Mouse (Mus musculus): ENCODE data around the gene B4galt4. TPM values are rescaled to one million over a fixed set of nuclear protein-coding genes. Genes with fewer than 3 reads are reported as not detected.

Gene B4galt4
- polyA plus RNA-seq, 1 experiment from 2014 or later = 2.9 TPM

DNA sequence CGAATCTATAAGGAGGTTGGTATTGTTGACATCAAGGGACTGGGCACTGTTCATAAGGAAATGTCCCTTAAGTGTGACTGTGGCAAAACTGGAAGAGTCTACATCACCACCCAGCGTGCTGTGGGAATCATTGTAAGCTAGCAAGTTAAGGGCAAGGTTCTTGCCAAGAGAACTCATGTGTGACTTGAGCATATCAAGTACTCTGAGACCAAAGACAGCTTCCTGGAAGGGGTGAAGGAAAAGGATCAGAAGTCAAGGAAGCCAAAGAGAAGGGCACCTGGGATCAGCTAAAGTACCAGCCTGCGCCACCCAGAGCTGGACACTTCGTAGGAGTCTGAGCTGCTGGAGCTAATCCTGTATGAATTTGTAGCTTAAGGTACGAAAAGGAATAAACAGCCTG lies 18.2 kb downstream of the B4galt4 start:
- peaks cover 2% of the 10 kb centered on the region; the same call in 1 of the 2 replicates for H3K4me1 ChIP-seq (ENCODE audit: control insufficient read depth, low read depth, low read length)
- H3K27ac ChIP-seq (ENCODE audit: low read length) = no peak overlapping the region
- no peak for ATAC-seq (ENCODE audit: low read depth)
- WGBS (ENCODE audit: insufficient replicate concordance) = 59% methylated on average over 5 of the region's 5 CpGs
- no peaks in the 10 kb centered on the region for H3K36me3 ChIP-seq (ENCODE audit: control insufficient read depth, insufficient read depth)
- no peaks in the 10 kb centered on the region for H3K9me3 ChIP-seq (replicated peaks; ENCODE audit: control insufficient read depth, low read length)
- H3K4me3 ChIP-seq (ENCODE audit: low read depth, low read length) = no peak overlapping the region
- H3K27me3 ChIP-seq (ENCODE audit: control insufficient read depth, insufficient read depth, low read depth, low read length) = no peaks in the 10 kb centered on the region
- H3K4me2 ChIP-seq (ENCODE audit: low read depth, low read length) = no peak overlapping the region
- H3K9ac ChIP-seq (ENCODE audit: low read depth, low read length) = no peak overlapping the region

DNA sequence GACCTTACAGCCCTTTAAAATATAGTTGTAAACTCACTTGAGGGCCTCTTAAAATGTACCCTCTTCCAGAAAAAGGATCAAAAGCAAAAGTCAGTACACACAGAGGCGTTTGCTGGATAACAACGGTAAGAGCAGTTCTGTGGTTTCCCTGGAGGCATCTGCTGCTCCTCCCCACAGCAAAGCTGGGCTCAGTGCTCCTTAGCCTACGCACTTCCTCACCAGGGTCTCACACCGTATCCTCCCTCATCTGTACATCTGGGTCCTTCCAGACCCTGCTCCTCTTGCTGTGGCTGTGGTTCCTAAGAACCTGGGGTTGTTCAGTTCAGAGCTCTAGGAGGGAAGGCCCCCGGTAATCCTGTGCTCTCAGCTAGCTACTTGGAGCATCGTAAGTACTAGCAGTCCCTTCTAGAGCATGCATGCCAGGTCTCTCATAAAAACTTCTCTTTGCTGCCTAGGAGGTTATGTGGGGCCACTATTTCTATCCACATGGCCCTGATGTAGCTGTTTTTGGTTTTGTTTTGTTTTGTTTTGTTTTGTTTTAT lies 18.8 kb downstream of the B4galt4 start:
- no peaks in the 10 kb centered on the region; the same call in 1 of the 2 replicates for H3K4me1 ChIP-seq (ENCODE audit: control insufficient read depth, low read depth, low read length)
- ATAC-seq (ENCODE audit: low read depth) = no peak
- no peaks in the 10 kb centered on the region for H3K9me3 ChIP-seq (replicated peaks; ENCODE audit: control insufficient read depth, low read length)
- no peak overlapping the region for H3K9ac ChIP-seq (ENCODE audit: low read depth, low read length)
- no peak overlapping the region for H3K4me3 ChIP-seq (ENCODE audit: low read depth, low read length)
- 24% methylated on average over 6 of the region's 6 CpGs for WGBS (ENCODE audit: insufficient replicate concordance)
- H3K4me2 ChIP-seq (ENCODE audit: low read depth, low read length) = no peak overlapping the region
- H3K36me3 ChIP-seq (ENCODE audit: control insufficient read depth, insufficient read depth) = no peaks in the 10 kb centered on the region
- no peaks in the 10 kb centered on the region for H3K27me3 ChIP-seq (ENCODE audit: control insufficient read depth, insufficient read depth, low read depth, low read length)
- no peak overlapping the region for H3K27ac ChIP-seq (ENCODE audit: low read length)

- Histone ChIP-seq H3K9ac (ENCODE audit: low read depth, low read length) (no peak overlapping the region), H3K4me1 (ENCODE audit: control insufficient read depth, low read depth, low read length) (no peaks in the 10 kb centered on the region), H3K9me3 (replicated peaks; ENCODE audit: control insufficient read depth, low read length) (no peaks in the 10 kb centered on the region), H3K4me2 (ENCODE audit: low read depth, low read length) (no peak overlapping the region), H3K27me3 (ENCODE audit: control insufficient read depth, insufficient read depth, low read depth, low read length) (no peaks in the 10 kb centered on the region), H3K36me3 (ENCODE audit: control insufficient read depth, insufficient read depth) (no peaks in the 10 kb centered on the region), H3K4me3 (ENCODE audit: low read depth, low read length) (no peak overlapping the region), H3K27ac (ENCODE audit: low read length) (no peak overlapping the region)
- 68% methylated on average over 5 of the region's 5 CpGs for WGBS (ENCODE audit: insufficient replicate concordance)
- ATAC-seq (ENCODE audit: low read depth) = no peak
These were observed 19.9 kb downstream of the B4galt4 start for GRCm38 (mm10) chr16:38761972-38762371.

GRCm38 (mm10) chr16:38762401-38762800 lies 20.3 kb downstream of the B4galt4 start:
- Histone ChIP-seq H3K27me3 (ENCODE audit: control insufficient read depth, insufficient read depth, low read depth, low read length) (no peaks in the 10 kb centered on the region), H3K9me3 (replicated peaks; ENCODE audit: control insufficient read depth, low read length) (no peaks in the 10 kb centered on the region), H3K9ac (ENCODE audit: low read depth, low read length) (no peak overlapping the region), H3K27ac (ENCODE audit: low read length) (no peak overlapping the region), H3K36me3 (ENCODE audit: control insufficient read depth, insufficient read depth) (no peaks in the 10 kb centered on the region), H3K4me3 (ENCODE audit: low read depth, low read length) (no peak overlapping the region), H3K4me2 (ENCODE audit: low read depth, low read length) (no peak overlapping the region), H3K4me1 (ENCODE audit: control insufficient read depth, low read depth, low read length) (no peaks in the 10 kb centered on the region)
- ATAC-seq (ENCODE audit: low read depth) = no peak
- WGBS (ENCODE audit: insufficient replicate concordance) = 74% methylated on average over 8 of the region's 8 CpGs

GRCm38 (mm10) chr16:38763508-38763907 lies 21.4 kb downstream of the B4galt4 start:
- no peak overlapping the region for H3K4me3 ChIP-seq (ENCODE audit: low read depth, low read length)
- no peak overlapping the region for H3K9ac ChIP-seq (ENCODE audit: low read depth, low read length)
- H3K4me2 ChIP-seq (ENCODE audit: low read depth, low read length) = no peak overlapping the region
- H3K4me1 ChIP-seq (ENCODE audit: control insufficient read depth, low read depth, low read length) = no peaks in the 10 kb centered on the region
- WGBS (ENCODE audit: insufficient replicate concordance) = 34% methylated on average over 4 of the region's 4 CpGs
- H3K27ac ChIP-seq (ENCODE audit: low read length) = peak overlapping the region; percentile 37; the same call in 1 of the 2 replicates
- no peaks in the 10 kb centered on the region for H3K9me3 ChIP-seq (replicated peaks; ENCODE audit: control insufficient read depth, low read length)
- ATAC-seq (ENCODE audit: low read depth) = peak; percentile 45; the same call in 1 of the 2 replicates
- H3K27me3 ChIP-seq (ENCODE audit: control insufficient read depth, insufficient read depth, low read depth, low read length) = no peaks in the 10 kb centered on the region
- H3K36me3 ChIP-seq (ENCODE audit: control insufficient read depth, insufficient read depth) = no peaks in the 10 kb centered on the region

GRCm38 (mm10) chr16:38766671-38767070 lies 24.6 kb downstream of the B4galt4 start:
- Histone ChIP-seq H3K27ac (ENCODE audit: low read length) (no peak overlapping the region), H3K9ac (ENCODE audit: low read depth, low read length) (no peak overlapping the region), H3K27me3 (ENCODE audit: control insufficient read depth, insufficient read depth, low read depth, low read length) (no peaks in the 10 kb centered on the region), H3K9me3 (replicated peaks; ENCODE audit: control insufficient read depth, low read length) (no peaks in the 10 kb centered on the region), H3K36me3 (ENCODE audit: control insufficient read depth, insufficient read depth) (no peaks in the 10 kb centered on the region), H3K4me1 (ENCODE audit: control insufficient read depth, low read depth, low read length) (no peaks in the 10 kb centered on the region), H3K4me3 (ENCODE audit: low read depth, low read length) (no peak overlapping the region), H3K4me2 (ENCODE audit: low read depth, low read length) (no peak overlapping the region)
- no peak for ATAC-seq (ENCODE audit: low read depth)
- WGBS (ENCODE audit: insufficient replicate concordance) = 42% methylated on average over 3 of the region's 3 CpGs

- 60% methylated on average over 8 of the region's 8 CpGs for WGBS (ENCODE audit: insufficient replicate concordance)
- H3K4me3 ChIP-seq (ENCODE audit: low read depth, low read length) = no peak overlapping the region
- no peak overlapping the region for H3K4me2 ChIP-seq (ENCODE audit: low read depth, low read length)
- no peak overlapping the region for H3K27ac ChIP-seq (ENCODE audit: low read length)
- no peaks in the 10 kb centered on the region; the same call in 1 of the 2 replicates for H3K27me3 ChIP-seq (ENCODE audit: control insufficient read depth, insufficient read depth, low read depth, low read length)
- H3K36me3 ChIP-seq (ENCODE audit: control insufficient read depth, insufficient read depth) = no peaks in the 10 kb centered on the region
- H3K4me1 ChIP-seq (ENCODE audit: control insufficient read depth, low read depth, low read length) = no peaks in the 10 kb centered on the region
- H3K9ac ChIP-seq (ENCODE audit: low read depth, low read length) = no peak overlapping the region
- no peak for ATAC-seq (ENCODE audit: low read depth)
- no peaks in the 10 kb centered on the region for H3K9me3 ChIP-seq (replicated peaks; ENCODE audit: control insufficient read depth, low read length)
These were observed 25.7 kb downstream of the B4galt4 start for GRCm38 (mm10) chr16:38767761-38768160.

- no peak overlapping the region for H3K4me3 ChIP-seq (ENCODE audit: low read depth, low read length)
- no peak for ATAC-seq (ENCODE audit: low read depth)
- no peaks in the 10 kb centered on the region; the same call in 1 of the 2 replicates for H3K27me3 ChIP-seq (ENCODE audit: control insufficient read depth, insufficient read depth, low read depth, low read length)
- H3K4me2 ChIP-seq (ENCODE audit: low read depth, low read length) = no peak overlapping the region
- no peak overlapping the region for H3K27ac ChIP-seq (ENCODE audit: low read length)
- no peaks in the 10 kb centered on the region for H3K9me3 ChIP-seq (replicated peaks; ENCODE audit: control insufficient read depth, low read length)
- WGBS (ENCODE audit: insufficient replicate concordance) = 65% methylated on average over 8 of the region's 8 CpGs
- no peaks in the 10 kb centered on the region for H3K4me1 ChIP-seq (ENCODE audit: control insufficient read depth, low read depth, low read length)
- H3K9ac ChIP-seq (ENCODE audit: low read depth, low read length) = no peak overlapping the region
- no peaks in the 10 kb centered on the region for H3K36me3 ChIP-seq (ENCODE audit: control insufficient read depth, insufficient read depth)
These were observed 26.3 kb downstream of the B4galt4 start for GRCm38 (mm10) chr16:38768386-38768785.

DNA sequence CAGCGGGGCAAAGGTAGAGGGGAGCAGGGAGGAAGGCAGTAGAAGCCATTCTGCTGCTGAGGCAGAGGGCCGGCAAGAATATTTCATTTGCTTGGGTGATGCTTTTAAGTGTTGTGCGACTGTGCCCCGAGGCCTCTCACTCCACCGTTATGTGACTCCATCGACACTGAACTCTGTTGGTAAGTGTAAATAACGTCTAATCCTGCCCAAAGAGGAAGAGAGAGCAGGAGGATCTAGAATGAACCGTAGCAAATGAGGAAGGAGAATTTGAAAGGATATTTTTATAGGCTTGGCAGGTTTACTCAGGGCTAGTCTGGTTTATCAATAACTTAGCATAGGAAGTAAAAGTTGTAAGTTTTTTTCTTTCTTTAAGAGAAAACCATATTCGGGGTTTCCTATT lies 27.5 kb downstream of the B4galt4 start:
- no peaks in the 10 kb centered on the region for H3K4me1 ChIP-seq (ENCODE audit: control insufficient read depth, low read depth, low read length)
- ATAC-seq (ENCODE audit: low read depth) = no peak
- H3K36me3 ChIP-seq (ENCODE audit: control insufficient read depth, insufficient read depth) = no peaks in the 10 kb centered on the region
- H3K27me3 ChIP-seq (ENCODE audit: control insufficient read depth, insufficient read depth, low read depth, low read length) = no peaks in the 10 kb centered on the region; the same call in 1 of the 2 replicates
- no peak overlapping the region for H3K27ac ChIP-seq (ENCODE audit: low read length)
- no peak overlapping the region for H3K9ac ChIP-seq (ENCODE audit: low read depth, low read length)
- no peak overlapping the region for H3K4me2 ChIP-seq (ENCODE audit: low read depth, low read length)
- no peaks in the 10 kb centered on the region for H3K9me3 ChIP-seq (replicated peaks; ENCODE audit: control insufficient read depth, low read length)
- WGBS (ENCODE audit: insufficient replicate concordance) = 51% methylated on average over 9 of the region's 9 CpGs
- no peak overlapping the region for H3K4me3 ChIP-seq (ENCODE audit: low read depth, low read length)
